Mouse (Mus musculus): ENCODE measurements around the gene Mydgf. TPM values are rescaled to one million over a fixed set of nuclear protein-coding genes. Genes with fewer than 3 reads are reported as not detected.

The Mydgf gene
- total RNA-seq, 2 experiments from 2014 or later = 17.0 to 17.7 TPM

GRCm38 (mm10) chr17:56149897-56150296 lies 33.8 kb downstream of the Mydgf start:
- no peak for DNase-seq
- TF ChIP-seq CTCF (IDR thresholded peaks at IDR 0.05) = no peak
- intact Hi-C loops (cut with DNase I) = no loop called here

GRCm38 (mm10) chr17:56148790-56149618 lies 34.7 kb downstream of the Mydgf start:
- no peak for DNase-seq
- intact Hi-C loops (cut with DNase I) = no loop called here
- H3K27ac ChIP-seq = no peak overlapping the region
- no peak overlapping the region for H3K4me3 ChIP-seq
- no peak for TF ChIP-seq CTCF (IDR thresholded peaks at IDR 0.05)

More at GRCm38 (mm10) chr17:56149897-56150296, 33.8 kb downstream of the Mydgf start:
- Histone ChIP-seq H3K4me3 (no peak overlapping the region), H3K27ac (no peak overlapping the region)

GRCm38 (mm10) chr17:56148280-56148679 lies 35.4 kb downstream of the Mydgf start:
- DNase-seq = no peak
- TF ChIP-seq CTCF (IDR thresholded peaks at IDR 0.05) = no peak
- H3K4me3 ChIP-seq = no peak overlapping the region

GRCm38 (mm10) chr17:56147420-56147819 lies 36.3 kb downstream of the Mydgf start:
- no peak for TF ChIP-seq CTCF (IDR thresholded peaks at IDR 0.05)
- intact Hi-C loops (cut with DNase I) = no loop called here
- H3K4me3 ChIP-seq = no peak overlapping the region
- no peak overlapping the region for H3K27ac ChIP-seq
- no peak for DNase-seq

More at GRCm38 (mm10) chr17:56148280-56148679, 35.4 kb downstream of the Mydgf start:
- intact Hi-C loops (cut with DNase I) = no loop called here
- H3K27ac ChIP-seq = no peak overlapping the region

- TF ChIP-seq CTCF (IDR thresholded peaks at IDR 0.05) = no peak
- Histone ChIP-seq H3K27ac (no peak overlapping the region), H3K4me3 (no peak overlapping the region)
- intact Hi-C loops (cut with DNase I) = no loop called here
- DNase-seq = no peak
Observed at GRCm38 (mm10) chr17:56146131-56146530, 37.6 kb downstream of the Mydgf start.

GRCm38 (mm10) chr17:56144546-56144945 lies 39.2 kb downstream of the Mydgf start:
- Histone ChIP-seq H3K27ac (no peak overlapping the region), H3K4me3 (no peak overlapping the region)
- intact Hi-C loops (cut with DNase I) = no loop called here
- no peak for DNase-seq
- TF ChIP-seq CTCF (IDR thresholded peaks at IDR 0.05) = no peak

GRCm38 (mm10) chr17:56141702-56142605 lies 41.8 kb downstream of the Mydgf start:
- intact Hi-C loops (cut with DNase I) = no loop called here
- H3K4me3 ChIP-seq = peak overlapping the region; percentile 68
- no peak for TF ChIP-seq CTCF (IDR thresholded peaks at IDR 0.05)
- no peak for DNase-seq
- H3K27ac ChIP-seq = no peak overlapping the region

- DNase-seq = peak; percentile 74
- peak within 1 kb of the TSS; percentile 39 for H3K27ac ChIP-seq
- no peak for TF ChIP-seq CTCF (IDR thresholded peaks at IDR 0.05)
- intact Hi-C loops (cut with DNase I) = loop anchor here (10.0 kb wide), 1 partner anchor 195 kb away; no protein-coding TSS in a partner anchor
- peak within 1 kb of the TSS; percentile 85 for H3K4me3 ChIP-seq
Observed at GRCm38 (mm10) chr17:56139858-56140595, 43.7 kb downstream of the Mydgf start, which contains the start of gene Sema6b. Gene Sema6b, minus strand, starts transcription at chr17:56140343.

- intact Hi-C loops (cut with DNase I) = loop anchor here (10.0 kb wide), 1 partner anchor 195 kb away; no protein-coding TSS in a partner anchor
- no peak for TF ChIP-seq CTCF (IDR thresholded peaks at IDR 0.05)
- Histone ChIP-seq H3K27ac (peak overlapping the region; percentile 39), H3K4me3 (peak overlapping the region; percentile 85)
- DNase-seq = no peak
Observed at GRCm38 (mm10) chr17:56139355-56139754, 44.4 kb downstream of the Mydgf start.

- intact Hi-C loops (cut with DNase I) = loop anchor here (10.0 kb wide), 1 partner anchor 197 kb away; no protein-coding TSS in a partner anchor
- no peak for TF ChIP-seq CTCF (IDR thresholded peaks at IDR 0.05)
- peak overlapping the region; percentile 53 for H3K27ac ChIP-seq
- peak overlapping the region; percentile 37; the same call in 1 of the 2 replicates for H3K4me3 ChIP-seq
- DNase-seq = no peak
Observed at GRCm38 (mm10) chr17:56137839-56138613, 45.7 kb downstream of the Mydgf start.

- Histone ChIP-seq H3K27ac (peak overlapping the region; percentile 87), H3K4me3 (no peak overlapping the region)
- DNase-seq = no peak
- TF ChIP-seq CTCF (IDR thresholded peaks at IDR 0.05) = no peak
- intact Hi-C loops (cut with DNase I) = loop anchor here (10.0 kb wide), 1 partner anchor 198 kb away; no protein-coding TSS in a partner anchor
Observed at GRCm38 (mm10) chr17:56136558-56136957, 47.2 kb downstream of the Mydgf start.
